Comparison of ENCODE assay signal across 8 mouse cellular contexts in genomic region chr3:124320821-124321576, GRCm38 (mm10). TPM values are rescaled to one million over a fixed set of nuclear protein-coding genes. Genes with fewer than 3 reads are reported as not detected.
A peak's percentile ranks its signal among the peaks of the same experiment; 100 is the strongest.
DNase-seq lines count a peak whose midpoint lies in the region; ATAC-seq lines count a peak whose summit lies in the region.

Gene Tram1l1 (plus strand): TSS chr3:124320855.

- peak; percentile 90 for ATAC-seq in cerebellum, adult (ENCODE audit: insufficient number of reproducible peaks, low FRiP score, low TSS enrichment)
- ATAC-seq in forebrain, embryonic 13.5 days = peak; percentile 97
- peak; percentile 96 for ATAC-seq in hindbrain, embryonic 11.5 days (ENCODE audit: low FRiP score)

- peak within 1 kb of the TSS; percentile 77 for H3K4me2 ChIP-seq in forebrain, embryonic 13.5 days
- H3K4me2 ChIP-seq in hindbrain, embryonic 11.5 days (replicated peaks; ENCODE audit: low read depth, low read length) = peak within 1 kb of the TSS; percentile 48

- peak within 1 kb of the TSS; percentile 86 for H3K27ac ChIP-seq in forebrain, embryonic 13.5 days
- H3K27ac ChIP-seq in hindbrain, embryonic 11.5 days (ENCODE audit: low read depth, low read length) = peak within 1 kb of the TSS; percentile 78

- no peaks in the 10 kb centered on the region for H3K9me3 ChIP-seq in forebrain, embryonic 13.5 days (replicated peaks)
- no peaks in the 10 kb centered on the region for H3K9me3 ChIP-seq in hindbrain, embryonic 11.5 days (ENCODE audit: control insufficient read depth, low read length)

- no peaks in the 10 kb centered on the region for H3K27me3 ChIP-seq in forebrain, embryonic 13.5 days
- H3K27me3 ChIP-seq in hindbrain, embryonic 11.5 days (ENCODE audit: control insufficient read depth, insufficient read depth, low read length) = no peaks in the 10 kb centered on the region

- WGBS in forebrain, embryonic 13.5 days = 2% methylated on average over 53 of the region's 53 CpGs
- WGBS in hindbrain, embryonic 11.5 days = 3% methylated on average over 53 of the region's 53 CpGs

- peaks cover 24% of the 10 kb centered on the region for H3K4me1 ChIP-seq in forebrain, embryonic 13.5 days
- H3K4me1 ChIP-seq in hindbrain, embryonic 11.5 days (replicated peaks; ENCODE audit: control insufficient read depth, insufficient read depth, low read length) = no peaks in the 10 kb centered on the region

- H3K4me3 ChIP-seq in forebrain, embryonic 13.5 days = peak within 1 kb of the TSS; percentile 57
- H3K4me3 ChIP-seq in hindbrain, embryonic 11.5 days (ENCODE audit: low read depth, low read length) = peak within 1 kb of the TSS; percentile 63

- DNase-seq in ZHBTc4 (ENCODE audit: low read depth, low spot score) = peak; percentile 87
- DNase-seq in hindbrain, embryonic 11.5 days (ENCODE audit: low spot score) = peak; percentile 94
- DNase-seq in left cerebral cortex, adult 18-20 months (ENCODE audit: low spot score in 2 of 2) = peak; percentile 69 to 85
- DNase-seq in lung, postnatal 4 days = peak; percentile 44 to 68
- DNase-seq in right cerebral cortex, postnatal 14 days = peak; percentile 84
- DNase-seq in spleen, adult 18-20 months = no peak

- 0 out of 2 replicates have a peak, but pooled peaks cover 6% of the 10 kb centered on the region for H3K36me3 ChIP-seq in forebrain, embryonic 13.5 days (ENCODE audit: poor library complexity, severe bottlenecking)
- no peaks in the 10 kb centered on the region for H3K36me3 ChIP-seq in hindbrain, embryonic 11.5 days (ENCODE audit: control insufficient read depth, insufficient read depth, low read length)

- peak within 1 kb of the TSS; percentile 78 for H3K9ac ChIP-seq in forebrain, embryonic 13.5 days
- peak within 1 kb of the TSS; percentile 83 for H3K9ac ChIP-seq in hindbrain, embryonic 11.5 days (ENCODE audit: low read depth, low read length)

RNA-seq across cellular contexts. Expression of gene Tram1l1, which starts in this region (rescaled TPM):
- polyA plus RNA-seq in forebrain, embryonic 13.5 days (2015; fragmentation: Nextera tagmentation; extraction: Ambion mirVana) = 31.5 and 32.0 TPM in 2 replicates
- 32.4 and 32.6 TPM in 2 replicates for polyA plus RNA-seq in hindbrain, embryonic 11.5 days (2014; fragmentation: Nextera tagmentation; extraction: Ambion mirVana)
- 10 to 100 TPM; 17.5 to 18.5 TPM for total RNA-seq in left cerebral cortex, adult 18-20 months (2021)

Comparison
In these comparisons a context has a peak if more than half of its experiments do, and no peak if none do; other contexts are left out.
1. DNase-seq: peak in ZHBTc4 (single experiment), hindbrain, embryonic 11.5 days (single experiment), left cerebral cortex, adult 18-20 months (2 of 2), lung, postnatal 4 days (2 of 2) and right cerebral cortex, postnatal 14 days (single experiment); none in spleen, adult 18-20 months (0 of 2).
2. Peak in every context shown above with its lines, with median percentiles within 50 percentile points of each other: ATAC-seq.